ENCODE assay signal across 21 mouse cellular contexts in the genomic region with DNA sequence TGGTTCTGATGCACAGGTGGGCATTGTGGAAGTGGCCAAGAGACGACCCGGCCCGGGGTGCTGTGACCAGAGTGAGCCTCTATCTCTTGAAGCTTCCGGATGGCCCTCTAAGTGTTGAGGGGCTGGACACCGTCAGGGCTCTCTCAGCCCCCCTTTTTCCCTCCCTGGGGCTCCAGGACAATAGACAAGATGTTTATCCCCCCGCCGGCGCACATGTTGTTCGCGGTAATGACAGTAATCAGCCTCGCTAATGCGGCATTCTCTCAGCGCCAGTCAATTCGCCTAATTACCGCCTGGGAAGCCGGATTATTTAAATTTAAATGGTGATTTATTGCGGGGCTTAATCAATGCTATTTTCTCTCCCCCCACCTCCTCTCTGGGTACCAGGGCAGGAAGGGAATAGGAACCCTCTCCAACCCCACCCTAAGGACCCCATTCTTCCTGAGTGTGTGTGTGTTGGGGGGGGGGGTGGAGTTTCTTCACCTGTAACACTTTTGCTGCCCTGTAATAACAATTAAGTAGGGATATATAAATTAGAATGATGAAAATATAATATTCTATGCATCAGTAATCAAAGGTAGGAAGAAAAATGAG. TPM values are rescaled to one million over a fixed set of nuclear protein-coding genes. Genes with fewer than 3 reads are reported as not detected.
DNase-seq lines count a peak whose midpoint lies in the region; ATAC-seq and TF ChIP-seq lines count a peak whose summit lies in the region.
"Had no signal": no experiment of that assay in that cellular context is flagged by ENCODE, and none has a peak within 500 bp of the region (broad histone marks: within the 10 kb centered on the region; RNA-seq: fewer than 3 reads in every experiment).

No protein-coding gene starts in this region.

- 0 out of 2 replicates have a peak, but pooled peaks have one; percentile 26 for ATAC-seq in hindbrain, embryonic 13.5 days (ENCODE audit: low FRiP score)
- ATAC-seq in forebrain, postnatal 0 days, result peak; percentile 24; the same call in 1 of the 2 replicates
- ATAC-seq in neural tube, embryonic 14.5 days (ENCODE audit: low read depth), result peak; percentile 33; the same call in 1 of the 2 replicates
- no peak for ATAC-seq in megakaryocyte, adult 5-6 weeks (ENCODE audit: poor library complexity, severe bottlenecking)
- ATAC-seq: CD4-positive, CD25-positive, alpha-beta regulatory T cell, adult 4 months had no signal

- no peak overlapping the region for H3K4me3 ChIP-seq in hindbrain, embryonic 13.5 days
- no peak overlapping the region for H3K4me3 ChIP-seq in hindbrain, embryonic 10.5 days
- peak overlapping the region; percentile 11; the same call in 1 of the 2 replicates for H3K4me3 ChIP-seq in forebrain, embryonic 10.5 days
- H3K4me3 ChIP-seq in forebrain, postnatal 0 days (ENCODE audit: low read depth, low read length), result no peak overlapping the region
- no peak overlapping the region for H3K4me3 ChIP-seq in neural tube, embryonic 14.5 days (ENCODE audit: low read depth, low read length)
- H3K4me3 ChIP-seq: gastrocnemius, adult 2 months; limb, embryonic 10.5 days had no signal

- DNase-seq in hindbrain, embryonic 10.5 days (ENCODE audit: low spot score), result no peak
- DNase-seq in forebrain, embryonic 10.5 days (ENCODE audit: extremely low spot score, low spot score), result no peak
- peak; percentile 47 for DNase-seq in forebrain, postnatal 0 days
- DNase-seq in urinary bladder, postnatal 36 days (ENCODE audit: low spot score in 2 of 2), result no peak
- no peak for DNase-seq in adrenal gland, postnatal 4 days (ENCODE audit: low spot score in 2 of 2)
- DNase-seq: adrenal gland, postnatal 25 days; cerebellum, adult 8-10 months; gastrocnemius, adult 2 months; heart, postnatal 10 days; kidney, adult 9 months; lung, adult 18-20 months had no signal

- no peak for TF ChIP-seq CTCF in forebrain, postnatal 0 days (IDR thresholded peaks at IDR 0.05; ENCODE audit: low read depth)

- no peaks in the 10 kb centered on the region for H3K9me3 ChIP-seq in hindbrain, embryonic 13.5 days
- no peaks in the 10 kb centered on the region for H3K9me3 ChIP-seq in hindbrain, embryonic 10.5 days
- peaks cover 2% of the 10 kb centered on the region; the same call in 1 of the 2 replicates for H3K9me3 ChIP-seq in forebrain, embryonic 10.5 days
- H3K9me3 ChIP-seq in forebrain, postnatal 0 days (ENCODE audit: low read length), result no peaks in the 10 kb centered on the region
- H3K9me3 ChIP-seq in neural tube, embryonic 14.5 days (ENCODE audit: control insufficient read depth, low read length), result no peaks in the 10 kb centered on the region
- H3K9me3 ChIP-seq: limb, embryonic 10.5 days had no signal

- WGBS in hindbrain, embryonic 13.5 days, result 7% methylated on average over 17 of the region's 17 CpGs
- WGBS in hindbrain, embryonic 10.5 days, result 7% methylated on average over 17 of the region's 17 CpGs
- WGBS in forebrain, embryonic 10.5 days, result 3% methylated on average over 17 of the region's 17 CpGs
- 5% methylated on average over 17 of the region's 17 CpGs for WGBS in forebrain, postnatal 0 days
- 2% methylated on average over 17 of the region's 17 CpGs for WGBS in neural tube, embryonic 14.5 days

- H3K9ac ChIP-seq in hindbrain, embryonic 13.5 days, result no peak overlapping the region
- no peak overlapping the region for H3K9ac ChIP-seq in forebrain, postnatal 0 days
- H3K9ac ChIP-seq in neural tube, embryonic 14.5 days (replicated peaks; ENCODE audit: low read depth, low read length), result no peak overlapping the region

- H3K36me3 ChIP-seq in hindbrain, embryonic 13.5 days, result no peaks in the 10 kb centered on the region
- no peaks in the 10 kb centered on the region for H3K36me3 ChIP-seq in hindbrain, embryonic 10.5 days
- no peaks in the 10 kb centered on the region for H3K36me3 ChIP-seq in forebrain, embryonic 10.5 days (replicated peaks)
- H3K36me3 ChIP-seq in forebrain, postnatal 0 days (ENCODE audit: insufficient read depth), result no peaks in the 10 kb centered on the region
- no peaks in the 10 kb centered on the region for H3K36me3 ChIP-seq in neural tube, embryonic 14.5 days (ENCODE audit: control insufficient read depth, insufficient read depth, low read length)
- H3K36me3 ChIP-seq: G1E; limb, embryonic 10.5 days had no signal

- peaks cover 88% of the 10 kb centered on the region for H3K27me3 ChIP-seq in hindbrain, embryonic 13.5 days
- H3K27me3 ChIP-seq in hindbrain, embryonic 10.5 days (ENCODE audit: insufficient read depth, poor library complexity, severe bottlenecking), result peaks cover 94% of the 10 kb centered on the region
- peaks cover 100% of the 10 kb centered on the region for H3K27me3 ChIP-seq in forebrain, embryonic 10.5 days (ENCODE audit: poor library complexity, severe bottlenecking)
- peaks cover 56% of the 10 kb centered on the region for H3K27me3 ChIP-seq in forebrain, postnatal 0 days (ENCODE audit: insufficient read depth, low read length)
- peaks cover 40% of the 10 kb centered on the region for H3K27me3 ChIP-seq in neural tube, embryonic 14.5 days (ENCODE audit: control insufficient read depth, insufficient read depth, low read length)

- no peak overlapping the region for H3K27ac ChIP-seq in hindbrain, embryonic 13.5 days
- H3K27ac ChIP-seq in hindbrain, embryonic 10.5 days, result no peak overlapping the region
- no peak overlapping the region for H3K27ac ChIP-seq in forebrain, embryonic 10.5 days
- H3K27ac ChIP-seq in forebrain, postnatal 0 days (ENCODE audit: low read depth, low read length), result no peak overlapping the region
- no peak overlapping the region for H3K27ac ChIP-seq in neural tube, embryonic 14.5 days (ENCODE audit: low read depth, low read length)
- H3K27ac ChIP-seq: gastrocnemius, adult 2 months; limb, embryonic 10.5 days had no signal

- H3K4me1 ChIP-seq in hindbrain, embryonic 13.5 days (replicated peaks), result peaks cover 34% of the 10 kb centered on the region
- peaks cover 38% of the 10 kb centered on the region for H3K4me1 ChIP-seq in hindbrain, embryonic 10.5 days (replicated peaks)
- H3K4me1 ChIP-seq in forebrain, embryonic 10.5 days, result peaks cover 45% of the 10 kb centered on the region
- H3K4me1 ChIP-seq in forebrain, postnatal 0 days (ENCODE audit: insufficient read depth), result peaks cover 7% of the 10 kb centered on the region; the same call in 1 of the 2 replicates
- H3K4me1 ChIP-seq in neural tube, embryonic 14.5 days (ENCODE audit: control insufficient read depth, insufficient read depth, low read length), result peaks cover 10% of the 10 kb centered on the region

- 0 out of 2 replicates have a peak overlapping the region, but pooled peaks have one; percentile 26 for H3K4me2 ChIP-seq in hindbrain, embryonic 13.5 days
- H3K4me2 ChIP-seq in forebrain, postnatal 0 days (ENCODE audit: low read depth), result no peak overlapping the region
- H3K4me2 ChIP-seq in neural tube, embryonic 14.5 days (ENCODE audit: low read depth, low read length), result no peak overlapping the region
- H3K4me2 ChIP-seq: heart, embryonic 11.5 days had no signal

RNA-seq across cellular contexts. Expression of gene Npas1, which starts 5.3 kb away (rescaled TPM):
- 2.3 and 2.5 TPM in 2 replicates for polyA plus RNA-seq in hindbrain, embryonic 13.5 days (2015; fragmentation: Nextera tagmentation; extraction: Ambion mirVana)
- polyA plus RNA-seq in hindbrain, embryonic 10.5 days (2016; fragmentation: Nextera tagmentation; extraction: Ambion mirVana), result 0.63 and 0.91 TPM in 2 replicates
- 0.71 and 1.2 TPM in 2 replicates for polyA plus RNA-seq in forebrain, embryonic 10.5 days (2016; fragmentation: Nextera tagmentation; extraction: Ambion mirVana)
- 10.1 and 10.2 TPM in 2 replicates for total RNA-seq in forebrain, postnatal 0 days (2014; rRNA removed)
- 12.6 and 14.7 TPM in 2 replicates for polyA plus RNA-seq in forebrain, postnatal 0 days (2015; fragmentation: Nextera tagmentation; extraction: Ambion mirVana)
- polyA plus RNA-seq in neural tube, embryonic 14.5 days (2014; fragmentation: Nextera tagmentation; extraction: Ambion mirVana), result 1.8 and 2.0 TPM in 2 replicates
- total RNA-seq in adrenal gland, postnatal 4 days (2021), result under 1 TPM in 1 of 2 experiments, not detected in 1; 0.20 TPM
- not detected in 2 replicates for total RNA-seq in megakaryocyte, adult 5-6 weeks (2015)
- total RNA-seq in megakaryocyte, adult 5-6 weeks (2017), result not detected in 2 replicates
- total RNA-seq: adrenal gland, postnatal 25 days; gastrocnemius, adult 2 months; heart, postnatal 10 days; liver, adult 2 months; megakaryocyte-erythroid progenitor cell, adult 5-6 weeks had no signal
- polyA plus RNA-seq: CD4-positive, CD25-positive, alpha-beta regulatory T cell, adult 4 months; G1E; gonadal fat pad, adult 2 months; heart, embryonic 11.5 days; liver, adult 2 months had no signal

RNA-seq across cellular contexts. Expression of gene Tmem160, which starts 19.6 kb away (rescaled TPM):
- 55.9 and 60.8 TPM in 2 replicates for polyA plus RNA-seq in hindbrain, embryonic 13.5 days (2015; fragmentation: Nextera tagmentation; extraction: Ambion mirVana)
- polyA plus RNA-seq in hindbrain, embryonic 10.5 days (2016; fragmentation: Nextera tagmentation; extraction: Ambion mirVana), result 67.4 and 70.9 TPM in 2 replicates
- 64.4 and 68.5 TPM in 2 replicates for polyA plus RNA-seq in forebrain, embryonic 10.5 days (2016; fragmentation: Nextera tagmentation; extraction: Ambion mirVana)
- 40.1 and 61.2 TPM in 2 replicates for total RNA-seq in forebrain, postnatal 0 days (2014; rRNA removed)
- polyA plus RNA-seq in forebrain, postnatal 0 days (2015; fragmentation: Nextera tagmentation; extraction: Ambion mirVana), result 105 and 130 TPM in 2 replicates
- polyA plus RNA-seq in neural tube, embryonic 14.5 days (2014; fragmentation: Nextera tagmentation; extraction: Ambion mirVana), result 62.7 and 70.4 TPM in 2 replicates
- 10 to 100 TPM; 39.1 to 39.9 TPM for total RNA-seq in adrenal gland, postnatal 4 days (2021)
- 24.2 and 33.1 TPM in 2 replicates for total RNA-seq in megakaryocyte, adult 5-6 weeks (2015)
- 10.7 and 12.8 TPM in 2 replicates for total RNA-seq in megakaryocyte, adult 5-6 weeks (2017)
